Mouse (Mus musculus): ENCODE measurements around the gene Gprc5c. TPM values are rescaled to one million over a fixed set of nuclear protein-coding genes. Genes with fewer than 3 reads are reported as not detected.

Gprc5c gene
- polyA plus RNA-seq, 2 experiments = 34.1 to 35.5 TPM

DNA sequence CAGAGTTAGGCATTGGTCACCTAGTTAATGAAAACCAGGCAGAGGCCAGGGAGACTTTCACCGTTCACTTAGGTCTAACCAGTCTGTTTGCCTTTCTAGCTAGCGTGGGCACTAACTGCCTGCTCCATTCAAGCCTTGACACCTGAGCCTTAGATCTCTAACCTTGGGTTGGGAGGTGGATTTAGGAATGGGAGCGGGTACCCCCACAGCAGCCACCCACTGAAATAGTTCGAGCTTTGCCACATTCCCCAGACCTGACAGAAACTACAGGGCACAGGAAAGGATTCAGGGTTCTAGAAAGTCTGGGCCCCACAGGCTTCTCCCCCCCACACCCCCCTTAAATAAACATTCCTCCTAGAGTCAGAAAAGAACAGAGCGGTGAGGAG is 893 bp upstream of the Gprc5c start:
- TF ChIP-seq POLR2A (IDR thresholded peaks at IDR 0.05; ENCODE audit: borderline replicate concordance, extremely low read depth, insufficient read depth, insufficient read length) = no peak
- no peak for ATAC-seq (ENCODE audit: low FRiP score, low read depth)
- 15% methylated on average over 5 of the region's 5 CpGs for WGBS
- DNase-seq (ENCODE audit: low spot score) = no peak
- Histone ChIP-seq H3K27ac (replicated peaks; ENCODE audit: low read depth, low read length) (no peak overlapping the region), H3K27me3 (ENCODE audit: control insufficient read depth, insufficient read depth, low read length) (no peaks in the 10 kb centered on the region), H3K9me3 (ENCODE audit: control insufficient read depth, low read length) (no peaks in the 10 kb centered on the region), H3K4me1 (ENCODE audit: control insufficient read depth, insufficient read depth, low read length) (peaks cover 21% of the 10 kb centered on the region), H3K4me3 (replicated peaks; ENCODE audit: low read length) (peak overlapping the region; percentile 81), H3K4me2 (replicated peaks; ENCODE audit: low read depth, low read length, severe bottlenecking) (peak overlapping the region; percentile 99), H3K9ac (ENCODE audit: low read depth, low read length, severe bottlenecking) (peak overlapping the region; percentile 87), H3K36me3 (ENCODE audit: control insufficient read depth, insufficient read depth, low read length) (no peaks in the 10 kb centered on the region)

GRCm38 (mm10) chr11:114851269-114851607 is 286 bp downstream of the Gprc5c start:
- no peaks in the 10 kb centered on the region for H3K9me3 ChIP-seq (ENCODE audit: control insufficient read depth, low read length)
- H3K9ac ChIP-seq (ENCODE audit: low read depth, low read length, severe bottlenecking) = peak overlapping the region; percentile 87
- no peaks in the 10 kb centered on the region for H3K36me3 ChIP-seq (ENCODE audit: control insufficient read depth, insufficient read depth, low read length)
- H3K27me3 ChIP-seq (ENCODE audit: control insufficient read depth, insufficient read depth, low read length) = no peaks in the 10 kb centered on the region
- peaks cover 21% of the 10 kb centered on the region for H3K4me1 ChIP-seq (ENCODE audit: control insufficient read depth, insufficient read depth, low read length)
- WGBS = 0% methylated on average over 25 of the region's 27 CpGs
- peak overlapping the region; percentile 96 for H3K27ac ChIP-seq (replicated peaks; ENCODE audit: low read depth, low read length)
- no peak for TF ChIP-seq POLR2A (IDR thresholded peaks at IDR 0.05; ENCODE audit: borderline replicate concordance, extremely low read depth, insufficient read depth, insufficient read length)
- peak overlapping the region; percentile 99 for H3K4me2 ChIP-seq (replicated peaks; ENCODE audit: low read depth, low read length, severe bottlenecking)
- peak overlapping the region; percentile 81 for H3K4me3 ChIP-seq (replicated peaks; ENCODE audit: low read length)
- ATAC-seq (ENCODE audit: low FRiP score, low read depth) = peak; percentile 38
- DNase-seq (ENCODE audit: low spot score) = peak; percentile 23

DNA sequence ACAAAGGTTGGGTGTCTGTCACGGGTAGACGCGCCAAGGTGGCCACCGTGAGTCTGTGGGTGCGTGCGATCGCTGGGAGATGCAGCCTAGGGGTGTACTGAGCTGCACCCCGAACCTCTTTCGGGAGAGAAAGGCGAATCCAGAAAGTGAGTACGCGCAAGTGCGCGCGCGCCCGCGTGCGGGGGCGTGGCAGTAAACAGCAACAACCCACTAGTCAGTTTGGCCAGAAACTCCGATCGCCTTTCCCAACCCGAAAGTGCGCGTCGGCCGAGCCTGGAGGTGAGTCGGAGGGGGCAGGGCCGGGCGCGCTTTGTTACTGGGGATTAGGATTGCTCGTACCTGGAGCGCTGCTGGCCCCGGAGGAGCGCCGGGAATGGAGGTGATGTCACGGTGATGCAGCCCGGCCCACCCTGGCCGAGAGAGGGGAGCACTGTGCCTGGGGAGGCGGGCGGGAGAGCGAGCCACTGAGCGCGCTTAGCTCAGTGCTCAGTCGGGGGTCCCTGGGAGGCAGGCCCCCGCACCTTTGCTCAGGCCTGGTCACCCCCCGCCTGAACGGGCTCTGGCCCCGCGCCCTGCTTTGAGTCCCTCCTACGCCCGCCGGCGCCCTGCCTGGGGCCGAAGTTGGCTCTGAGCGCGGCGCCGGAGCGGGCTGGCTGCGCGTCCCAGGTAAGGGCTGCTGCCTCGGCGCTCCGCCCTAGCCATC is 807 bp downstream of the Gprc5c start:
- peaks cover 20% of the 10 kb centered on the region for H3K4me1 ChIP-seq (ENCODE audit: control insufficient read depth, insufficient read depth, low read length)
- under 1% methylated on average over 48 of the region's 65 CpGs for WGBS
- DNase-seq (ENCODE audit: low spot score) (peak; percentile 84), ATAC-seq (ENCODE audit: low FRiP score, low read depth) (peak; percentile 64)
- no peaks in the 10 kb centered on the region for H3K9me3 ChIP-seq (ENCODE audit: control insufficient read depth, low read length)
- peak overlapping the region; percentile 81 for H3K4me3 ChIP-seq (replicated peaks; ENCODE audit: low read length)
- no peak for TF ChIP-seq POLR2A (IDR thresholded peaks at IDR 0.05; ENCODE audit: borderline replicate concordance, extremely low read depth, insufficient read depth, insufficient read length)
- no peaks in the 10 kb centered on the region for H3K36me3 ChIP-seq (ENCODE audit: control insufficient read depth, insufficient read depth, low read length)
- peak overlapping the region; percentile 87 for H3K9ac ChIP-seq (ENCODE audit: low read depth, low read length, severe bottlenecking)
- peak overlapping the region; percentile 99 for H3K4me2 ChIP-seq (replicated peaks; ENCODE audit: low read depth, low read length, severe bottlenecking)
- peak overlapping the region; percentile 96 for H3K27ac ChIP-seq (replicated peaks; ENCODE audit: low read depth, low read length)
- no peaks in the 10 kb centered on the region for H3K27me3 ChIP-seq (ENCODE audit: control insufficient read depth, insufficient read depth, low read length)

DNA sequence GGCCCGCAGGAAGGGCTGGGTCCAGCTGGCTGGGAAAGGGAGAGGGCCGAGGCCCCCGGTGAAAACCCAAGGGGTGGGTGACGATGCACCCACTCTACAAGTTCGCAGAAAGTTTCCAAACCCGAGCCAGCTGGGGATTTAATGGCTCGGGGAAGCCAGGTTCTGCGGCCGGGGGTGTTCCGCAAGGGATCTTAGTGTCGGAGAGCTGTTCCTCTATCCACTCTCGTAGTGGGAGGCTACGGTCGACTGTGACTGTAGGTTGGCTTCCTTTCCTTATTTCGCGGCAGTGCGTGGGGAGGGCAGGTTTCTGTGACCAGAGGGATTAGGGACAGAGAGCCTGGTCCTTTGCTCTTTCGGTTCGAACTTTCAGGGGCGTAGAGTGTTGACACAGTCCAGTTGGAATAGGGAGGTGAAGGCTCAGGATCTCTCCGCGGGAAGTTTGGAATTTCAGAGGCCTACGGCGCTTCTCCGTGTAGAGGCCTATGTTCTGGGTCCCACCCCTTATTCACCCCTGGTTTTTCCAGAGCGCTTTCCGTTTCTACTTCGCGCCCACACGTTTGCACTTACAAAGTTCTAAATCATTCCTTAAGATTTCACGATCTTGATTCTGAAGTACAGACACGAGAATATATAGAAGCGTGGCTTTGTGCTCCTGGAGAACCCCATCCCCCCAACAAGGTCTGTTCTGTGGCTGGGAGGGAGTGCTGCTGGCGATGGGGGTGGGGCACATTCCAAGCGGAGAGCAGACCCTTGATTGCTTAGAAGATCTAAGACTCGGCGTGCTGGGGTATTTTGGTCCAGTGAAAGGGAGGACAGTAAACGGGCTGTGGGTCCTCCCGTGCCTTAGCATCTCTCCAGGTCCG is 1.6 kb downstream of the Gprc5c start:
- peaks cover 18% of the 10 kb centered on the region for H3K4me1 ChIP-seq (ENCODE audit: control insufficient read depth, insufficient read depth, low read length)
- under 1% methylated on average over 39 of the region's 40 CpGs for WGBS

GRCm38 (mm10) chr11:114853174-114853838 is 2.4 kb downstream of the Gprc5c start:
- DNase-seq (ENCODE audit: low spot score) (no peak), ATAC-seq (ENCODE audit: low FRiP score, low read depth) (no peak)
- TF ChIP-seq POLR2A (IDR thresholded peaks at IDR 0.05; ENCODE audit: borderline replicate concordance, extremely low read depth, insufficient read depth, insufficient read length) = no peak
- Histone ChIP-seq H3K9ac (ENCODE audit: low read depth, low read length, severe bottlenecking) (peak overlapping the region; percentile 87), H3K36me3 (ENCODE audit: control insufficient read depth, insufficient read depth, low read length) (no peaks in the 10 kb centered on the region), H3K27me3 (ENCODE audit: control insufficient read depth, insufficient read depth, low read length) (no peaks in the 10 kb centered on the region), H3K9me3 (ENCODE audit: control insufficient read depth, low read length) (no peaks in the 10 kb centered on the region), H3K4me3 (replicated peaks; ENCODE audit: low read length) (peak overlapping the region; percentile 81), H3K27ac (replicated peaks; ENCODE audit: low read depth, low read length) (peak overlapping the region; percentile 96), H3K4me2 (replicated peaks; ENCODE audit: low read depth, low read length, severe bottlenecking) (peak overlapping the region; percentile 99), H3K4me1 (ENCODE audit: control insufficient read depth, insufficient read depth, low read length) (peaks cover 18% of the 10 kb centered on the region)
- WGBS = 14% methylated on average over 7 of the region's 7 CpGs

More for the DNA sequence above, 1.6 kb downstream of the Gprc5c start:
- DNase-seq (ENCODE audit: low spot score) = peak; percentile 63
- Histone ChIP-seq H3K36me3 (ENCODE audit: control insufficient read depth, insufficient read depth, low read length) (no peaks in the 10 kb centered on the region), H3K4me3 (replicated peaks; ENCODE audit: low read length) (peak overlapping the region; percentile 81), H3K27ac (replicated peaks; ENCODE audit: low read depth, low read length) (peak overlapping the region; percentile 96), H3K9me3 (ENCODE audit: control insufficient read depth, low read length) (no peaks in the 10 kb centered on the region), H3K27me3 (ENCODE audit: control insufficient read depth, insufficient read depth, low read length) (no peaks in the 10 kb centered on the region), H3K9ac (ENCODE audit: low read depth, low read length, severe bottlenecking) (peak overlapping the region; percentile 87), H3K4me2 (replicated peaks; ENCODE audit: low read depth, low read length, severe bottlenecking) (peak overlapping the region; percentile 99)
- TF ChIP-seq POLR2A (IDR thresholded peaks at IDR 0.05; ENCODE audit: borderline replicate concordance, extremely low read depth, insufficient read depth, insufficient read length) = no peak
- ATAC-seq (ENCODE audit: low FRiP score, low read depth) = peak; percentile 18
